Mouse (Mus musculus): ENCODE measurements around the gene Runx1.

Runx1 gene

GRCm38 (mm10) chr16:92745239-92745638, 80.7 kb downstream of the Runx1 start:
- DNase-seq (ENCODE audit: low spot score) = no peak

- DNase-seq (ENCODE audit: low spot score) = no peak
Measured at GRCm38 (mm10) chr16:92744172-92744777, 81.7 kb downstream of the Runx1 start.

- DNase-seq (ENCODE audit: low spot score) = no peak
Measured at GRCm38 (mm10) chr16:92743755-92744154, 82.2 kb downstream of the Runx1 start.

DNA sequence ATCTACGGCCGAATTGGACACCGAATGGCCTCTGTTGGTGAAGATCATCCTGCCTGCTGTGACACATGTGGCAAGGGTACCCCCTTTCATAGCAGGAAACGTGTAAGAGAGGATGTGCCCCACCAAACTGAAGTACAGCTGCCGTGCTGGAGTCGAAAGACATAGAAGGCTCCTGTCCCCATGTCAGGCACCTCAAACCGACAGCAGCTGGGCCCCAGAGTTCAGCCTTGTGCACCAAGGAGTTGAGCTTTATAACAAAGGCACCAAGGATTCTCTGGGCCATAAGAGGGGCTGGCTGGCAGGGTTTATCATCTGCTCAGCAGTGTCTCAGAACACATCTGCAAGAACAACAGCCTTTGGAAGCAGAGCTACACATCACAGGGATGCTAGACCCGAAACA, 84.6 kb downstream of the Runx1 start:
- no peak for DNase-seq (ENCODE audit: low spot score)

DNA sequence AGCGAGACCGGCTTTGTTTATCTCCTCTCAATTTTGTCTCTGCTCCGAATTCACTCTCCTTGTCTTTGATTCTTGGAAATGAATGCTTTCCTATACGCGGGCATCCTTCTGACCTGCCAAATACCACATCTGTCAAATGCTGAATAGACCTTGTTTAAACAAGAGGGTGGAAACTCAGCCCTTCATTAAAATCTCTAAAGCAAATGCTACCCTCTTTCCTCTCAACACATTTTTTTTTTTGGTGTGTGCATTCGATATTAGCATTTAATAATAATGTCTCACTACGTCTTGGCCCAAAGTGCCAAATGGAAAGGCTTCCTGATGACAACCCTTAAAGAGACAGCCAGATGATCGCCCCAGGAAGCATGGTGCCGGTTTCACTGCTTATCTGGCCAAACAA, 85.4 kb downstream of the Runx1 start:
- no peak for DNase-seq (ENCODE audit: low spot score)

DNA sequence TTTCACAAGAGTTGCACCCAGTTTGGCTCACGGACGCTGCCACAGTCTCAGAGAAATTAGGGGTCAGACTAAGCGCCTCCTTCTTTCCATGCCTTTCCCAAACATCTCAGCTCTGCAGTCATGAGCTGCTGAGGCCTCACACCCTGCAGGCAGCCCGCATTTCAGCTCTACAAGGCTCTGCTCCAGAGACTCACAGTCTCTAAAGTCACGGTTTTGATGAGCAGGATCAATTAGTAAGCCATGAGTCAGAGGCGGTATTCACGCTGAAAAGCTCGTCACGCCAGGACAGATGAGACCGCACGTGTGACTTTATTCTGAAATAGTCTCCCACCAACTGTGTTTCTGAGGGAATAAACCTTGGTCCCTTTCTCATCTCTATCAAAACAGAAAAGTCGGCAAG, 86.0 kb downstream of the Runx1 start:
- DNase-seq (ENCODE audit: low spot score) = no peak

GRCm38 (mm10) chr16:92739071-92739793, 86.7 kb downstream of the Runx1 start:
- DNase-seq (ENCODE audit: low spot score) = no peak

DNA sequence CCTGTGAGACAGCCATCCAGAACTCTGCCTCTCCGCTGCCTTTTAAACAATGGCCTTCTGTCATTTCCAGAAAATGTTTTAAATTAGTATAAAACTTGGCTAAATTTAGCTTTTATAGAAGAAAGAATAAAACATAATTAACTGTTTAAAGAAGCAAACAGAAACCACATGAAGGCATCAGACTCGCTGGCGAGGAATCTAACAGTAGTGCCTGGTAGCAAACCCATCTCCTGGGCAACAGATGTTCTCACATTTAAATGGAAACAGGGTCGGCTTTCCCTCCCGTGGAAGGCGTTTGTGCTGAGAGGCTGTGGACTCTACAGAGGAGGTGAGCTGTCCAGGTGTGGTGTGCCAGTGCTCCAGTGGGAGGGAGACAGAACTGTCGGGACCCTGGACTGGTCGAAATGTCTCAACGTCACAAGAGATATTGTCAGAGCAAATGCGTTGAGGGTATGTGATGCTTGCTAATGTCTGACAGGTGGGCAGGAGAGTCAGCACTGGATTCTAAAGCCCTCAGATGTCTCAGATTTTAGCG, 87.4 kb downstream of the Runx1 start:
- no peak for DNase-seq (ENCODE audit: low spot score)

DNA sequence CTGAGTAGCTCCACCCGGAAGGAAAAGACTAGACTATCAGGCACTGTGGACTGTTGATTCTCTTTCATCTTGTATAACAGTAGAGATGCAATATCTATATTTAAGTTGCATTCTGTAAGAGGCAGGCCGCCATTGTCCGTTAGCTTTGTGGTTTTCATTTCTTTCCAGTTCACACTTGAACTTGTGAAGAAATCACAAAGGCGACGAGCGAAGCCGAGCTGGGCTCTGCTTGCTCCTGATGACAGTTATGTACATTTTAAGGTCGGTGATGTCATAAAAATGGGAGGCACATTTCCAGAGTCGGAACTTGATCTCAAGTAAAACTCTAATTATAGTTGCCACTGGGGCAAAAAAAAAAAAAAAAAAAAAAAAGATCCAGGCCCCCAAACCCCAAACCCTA, 99.1 kb downstream of the Runx1 start:
- no peak for DNase-seq (ENCODE audit: low spot score)

DNA sequence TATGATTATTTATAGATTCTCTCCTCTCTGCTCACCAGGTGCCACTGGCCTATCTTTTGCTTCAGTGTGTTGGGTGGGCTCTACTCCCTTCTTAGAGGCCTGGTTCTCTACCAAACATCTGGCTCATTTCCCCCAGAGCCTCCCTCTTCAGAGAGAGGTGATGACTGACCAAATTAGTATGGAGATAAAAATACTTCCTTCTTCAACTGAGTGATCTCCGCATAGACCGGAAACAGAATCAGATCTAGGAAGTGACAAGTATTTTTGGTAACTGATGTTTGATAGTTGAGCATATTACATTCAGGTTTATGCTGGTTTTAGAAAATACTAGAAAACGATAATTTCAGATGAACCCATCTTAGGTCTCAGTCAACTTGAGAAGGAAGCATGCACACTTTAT, 101.4 kb downstream of the Runx1 start:
- no peak for DNase-seq (ENCODE audit: low spot score)

GRCm38 (mm10) chr16:92720678-92721077, 105.3 kb downstream of the Runx1 start:
- no peak for DNase-seq (ENCODE audit: low spot score)

GRCm38 (mm10) chr16:92719725-92720124, 106.2 kb downstream of the Runx1 start:
- DNase-seq (ENCODE audit: low spot score) = no peak

DNA sequence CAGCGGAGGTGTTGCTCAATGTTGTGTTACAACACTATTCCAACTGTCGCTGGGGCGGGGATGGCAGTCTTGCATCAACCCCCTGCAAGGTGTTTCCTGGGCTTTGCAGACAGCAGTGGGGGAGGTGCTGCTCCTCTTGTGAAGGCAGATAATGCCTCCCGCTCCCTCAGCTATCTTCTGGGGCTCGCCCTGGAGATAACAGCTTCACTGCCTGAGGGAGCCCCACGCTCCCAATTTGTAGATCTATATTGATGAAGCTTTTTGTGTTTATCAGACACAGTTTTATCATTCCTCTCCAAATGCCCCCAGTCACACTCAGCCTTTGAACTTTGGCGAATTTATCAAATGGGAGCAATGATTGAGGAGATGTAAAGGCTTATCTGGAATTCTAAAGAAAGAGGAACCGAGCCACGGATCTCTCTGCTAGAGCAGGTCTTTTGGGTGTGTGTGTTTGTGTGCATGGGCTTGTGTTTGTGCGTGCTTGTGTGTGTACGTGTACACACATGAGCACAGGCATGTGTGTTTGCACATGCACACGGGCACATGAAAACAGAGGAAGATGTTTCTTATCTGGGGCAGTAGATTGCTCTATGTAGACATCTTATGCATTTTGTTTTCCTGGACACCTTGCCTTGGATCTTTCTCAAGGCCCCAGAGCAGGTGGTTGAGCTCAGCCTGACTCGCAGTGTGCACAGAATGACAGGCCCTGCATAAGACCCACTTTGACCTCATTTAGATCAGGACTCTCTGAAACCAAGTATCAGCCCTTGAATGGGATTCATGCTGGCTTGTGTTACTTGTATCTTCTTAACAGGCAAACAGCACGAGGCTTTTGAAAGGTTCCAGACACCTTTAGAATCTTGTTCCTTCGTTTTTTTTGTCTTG, 110.1 kb downstream of the Runx1 start:
- DNase-seq (ENCODE audit: low spot score) = no peak

GRCm38 (mm10) chr16:92710161-92710560, 115.8 kb downstream of the Runx1 start:
- DNase-seq (ENCODE audit: low spot score) = no peak

GRCm38 (mm10) chr16:92708718-92709117, 117.2 kb downstream of the Runx1 start:
- no peak for DNase-seq (ENCODE audit: low spot score)

GRCm38 (mm10) chr16:92707712-92708111, 118.2 kb downstream of the Runx1 start:
- DNase-seq (ENCODE audit: low spot score) = no peak

DNA sequence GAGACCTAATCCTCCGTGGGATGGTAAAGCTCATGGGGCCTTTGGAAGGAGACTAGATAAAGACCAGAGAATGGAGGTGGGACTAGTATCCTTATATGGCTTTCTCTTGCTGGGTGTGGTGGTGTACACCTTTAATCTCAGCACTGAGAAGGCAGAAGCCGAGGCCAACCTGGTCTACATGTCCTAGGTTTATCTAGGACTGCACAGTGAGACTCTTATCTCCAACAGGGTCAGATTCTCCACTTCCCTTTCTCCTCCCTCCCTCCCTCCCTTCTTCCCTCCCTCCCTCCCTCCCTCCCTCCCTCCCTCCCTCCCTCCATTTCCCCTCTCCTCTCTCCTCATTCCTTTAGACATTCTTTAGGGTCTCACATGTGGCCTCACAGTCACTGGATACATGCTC, 118.8 kb downstream of the Runx1 start:
- no peak for DNase-seq (ENCODE audit: low spot score)

DNA sequence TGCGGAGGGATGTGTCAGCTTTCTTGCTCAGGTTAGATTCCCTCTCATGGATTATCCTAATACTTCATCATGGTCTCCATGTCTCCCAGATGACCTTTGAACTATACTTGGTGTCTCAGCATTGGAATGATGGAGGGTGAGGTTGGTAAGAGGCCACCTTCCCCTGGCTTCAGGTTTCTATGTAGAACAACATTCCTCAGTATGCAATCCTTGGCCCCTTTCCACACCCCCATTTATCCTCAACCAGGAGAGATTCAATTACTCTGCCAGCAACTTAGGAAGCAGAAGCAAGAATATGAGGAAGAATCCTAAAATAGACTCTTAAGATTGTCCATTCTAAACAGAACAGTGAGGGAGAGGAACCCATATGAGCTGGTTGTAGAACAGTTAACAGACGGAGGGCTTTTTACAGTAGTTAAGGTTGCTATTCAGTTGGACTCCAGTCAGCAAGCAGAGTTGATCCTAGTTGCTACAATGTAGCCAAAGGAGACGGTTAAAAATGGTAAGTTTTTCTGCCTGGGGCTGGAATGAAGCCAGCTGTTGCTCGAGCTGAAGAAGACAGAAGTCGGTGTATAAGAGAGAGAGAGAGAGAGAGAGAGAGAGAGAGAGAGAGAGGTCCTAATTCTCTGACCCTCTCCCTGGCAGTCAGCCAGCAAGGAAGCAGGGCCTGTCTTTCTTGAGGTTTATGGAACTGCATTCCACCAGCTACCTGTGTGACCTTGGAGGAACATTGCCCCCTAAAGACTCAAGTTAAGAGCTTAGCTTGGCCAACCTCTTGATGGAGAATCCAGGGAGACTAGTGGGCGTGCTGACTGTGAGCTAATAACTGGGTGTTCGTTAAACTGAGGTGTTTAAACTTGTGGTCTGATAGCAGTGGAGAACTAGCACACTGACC, 120.1 kb downstream of the Runx1 start:
- peak; percentile 60 for DNase-seq (ENCODE audit: low spot score)

GRCm38 (mm10) chr16:92703850-92704249, 122.1 kb downstream of the Runx1 start:
- no peak for DNase-seq (ENCODE audit: low spot score)

GRCm38 (mm10) chr16:92699531-92700397, 126.2 kb downstream of the Runx1 start:
- no peak for DNase-seq (ENCODE audit: low spot score)

DNA sequence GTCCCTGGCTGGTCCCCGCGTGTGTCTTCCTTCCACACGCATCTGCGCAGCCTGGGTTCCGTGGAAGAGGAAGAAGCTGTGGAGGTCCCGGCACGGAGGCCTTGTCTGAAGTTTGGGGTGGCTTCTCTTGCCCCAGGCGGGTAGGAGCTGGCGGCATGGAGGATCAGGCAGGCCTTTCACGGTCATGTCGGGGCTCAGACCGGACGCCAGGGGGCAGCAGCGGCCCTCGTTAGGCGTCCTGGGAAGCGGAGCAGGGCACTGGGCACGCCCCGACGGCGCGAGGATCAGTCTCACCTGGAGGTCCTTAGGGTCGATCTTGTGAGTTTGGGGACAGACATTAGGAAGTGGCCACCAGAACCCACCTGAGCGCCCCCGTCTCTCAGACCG, 127.3 kb downstream of the Runx1 start:
- peak; percentile 96 for DNase-seq (ENCODE audit: low spot score)
